Mouse (Mus musculus) small intestine, adult 2 months (tissue): ENCODE results near the gene Dnajc9.

Experiments used
- CTCF ChIP-seq: fragments of 200-500 bp; IDR thresholded peaks from 2 replicates; pipeline ENCODE4 v1.5.1; 2012; ENCODE audit warnings: low read depth, mild to moderate bottlenecking, control low read depth, inconsistent platforms, low read length, moderate library complexity, mixed read lengths; ENCODE audit not compliant: insufficient replicate concordance, insufficient read length; ENCODE audit errors: extremely low read depth
- POLR2A ChIP-seq: fragments of 200-500 bp; IDR thresholded peaks from 2 replicates; pipeline ENCODE4 v1.6.1; 2012; ENCODE audit warnings: low read depth, mild to moderate bottlenecking, control low read depth, inconsistent platforms, low read length, moderate library complexity

DNA sequence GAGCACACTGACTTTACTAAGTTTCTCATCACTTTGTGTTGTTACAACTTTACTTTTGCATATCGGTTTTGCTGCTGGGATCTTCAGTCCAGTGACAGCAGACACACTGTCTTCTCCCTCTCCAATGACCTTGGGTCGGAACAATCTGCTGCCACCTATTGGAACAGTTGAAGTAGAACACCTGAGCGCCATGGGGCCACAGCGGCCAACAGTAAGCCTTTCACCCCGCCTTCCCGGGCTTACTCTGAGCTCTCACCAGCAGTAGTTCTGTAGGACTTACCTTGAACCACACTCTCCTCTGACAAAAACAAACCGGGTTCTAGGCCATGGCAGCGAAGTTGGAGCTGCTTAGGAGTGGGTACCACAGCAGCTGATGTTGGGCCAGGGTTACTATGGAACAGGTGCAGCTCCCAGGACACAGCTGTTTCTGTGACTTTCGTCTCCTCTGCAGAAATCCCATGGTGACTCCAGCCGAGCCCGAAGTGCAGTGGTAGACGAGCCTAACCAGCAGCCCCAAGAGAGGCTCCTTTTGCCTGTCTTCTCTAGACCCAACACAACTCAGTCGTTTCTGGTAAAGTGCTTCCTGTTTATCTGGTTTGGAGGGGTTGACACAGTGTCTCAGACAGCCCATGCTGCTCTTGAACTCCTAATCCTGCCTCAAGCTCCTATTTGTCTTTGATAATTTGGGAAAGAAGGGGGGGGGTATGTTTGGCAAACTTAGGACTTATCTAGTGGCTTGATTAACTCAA, 10.2 kb downstream of the Dnajc9 start:
- peak; percentile 75; the same call in 1 of the 2 replicates for TF ChIP-seq CTCF
- TF ChIP-seq POLR2A, result no peak
